Mouse (Mus musculus) thymus, adult 2 months (tissue): ENCODE results near the gene Pde10a.

Source experiments
- CTCF ChIP-seq: fragments of 200-500 bp; IDR thresholded peaks from 2 replicates; pipeline ENCODE4 v1.5.1; 2012; ENCODE audit warnings: mild to moderate bottlenecking, control low read depth, low read length, moderate library complexity, borderline replicate concordance; ENCODE audit not compliant: control insufficient read depth, poor library complexity, insufficient read depth; ENCODE audit errors: extremely low read depth
- POLR2A ChIP-seq: fragments of 200-500 bp; IDR thresholded peaks from 2 replicates; pipeline ENCODE4 v1.6.1; 2012; ENCODE audit warnings: mild to moderate bottlenecking, low read length, control low read depth, moderate library complexity; ENCODE audit not compliant: control insufficient read depth, poor library complexity, insufficient read depth; ENCODE audit errors: extremely low read depth

- TF ChIP-seq POLR2A (no peak), CTCF (no peak)
These were observed 27.3 kb downstream of the Pde10a start for GRCm38 (mm10) chr17:8552346-8553035.
